In the genomic region with DNA sequence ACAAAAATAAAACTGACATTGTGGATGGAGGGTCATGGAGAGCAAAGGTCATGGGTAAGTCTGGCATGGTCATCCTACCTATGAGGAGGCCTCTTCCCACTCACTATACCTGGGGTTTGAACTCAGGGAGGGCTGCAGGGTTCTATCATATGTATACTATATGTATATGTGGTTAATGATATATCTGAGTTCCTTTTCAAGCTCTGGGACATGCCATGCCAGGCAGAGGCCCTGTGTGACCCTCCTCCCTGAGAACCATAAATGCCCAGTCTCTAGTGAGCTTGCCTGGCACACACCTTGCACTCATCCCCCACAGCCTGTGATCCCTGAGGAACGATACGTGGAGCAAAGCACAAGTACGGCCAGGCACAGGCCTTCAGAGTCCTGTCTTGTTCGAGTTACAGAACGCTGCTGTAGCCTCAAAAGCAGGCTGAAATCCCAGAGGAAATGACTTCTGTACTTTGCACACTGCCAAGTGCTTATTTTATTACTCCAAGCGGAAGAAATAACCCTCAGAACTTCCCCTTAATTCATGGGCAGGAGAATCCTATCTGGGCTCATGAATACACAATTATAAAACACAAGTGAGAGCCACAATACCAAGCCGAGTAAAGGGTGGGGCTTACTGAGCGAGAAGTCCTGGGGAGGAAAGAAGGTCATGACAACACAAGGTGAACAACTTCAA, we compare ENCODE assay signal across 16 mouse cellular contexts. TPM values are rescaled to one million over a fixed set of nuclear protein-coding genes. Genes with fewer than 3 reads are reported as not detected.
DNase-seq lines count a peak whose midpoint lies in the region; ATAC-seq and TF ChIP-seq lines count a peak whose summit lies in the region.
"Had no signal": no experiment of that assay in that cellular context is flagged by ENCODE, and none has a peak within 500 bp of the region (broad histone marks: within the 10 kb centered on the region; RNA-seq: fewer than 3 reads in every experiment).

No protein-coding gene starts in this region.

- peaks cover 86% of the 10 kb centered on the region for H3K36me3 ChIP-seq in megakaryocyte, embryonic 14.5 days (replicated peaks; ENCODE audit: low read length)
- peaks cover 37% of the 10 kb centered on the region for H3K36me3 ChIP-seq in small intestine, adult 2 months (ENCODE audit: control insufficient read depth, insufficient read depth, low read length)

- no peak for ATAC-seq in megakaryocyte, adult 5-6 weeks (ENCODE audit: poor library complexity, severe bottlenecking)
- ATAC-seq in granulocyte monocyte progenitor cell, adult 5-6 weeks (replicated peaks; ENCODE audit: poor library complexity, severe bottlenecking): peak; percentile 26; the same call in 1 of the 2 replicates
- ATAC-seq: forebrain, embryonic 14.5 days had no signal

- no peak for TF ChIP-seq CTCF in small intestine, adult 2 months (IDR thresholded peaks at IDR 0.05; ENCODE audit: extremely low read depth, insufficient read length, insufficient replicate concordance, low read depth, low read length)

- peaks cover 82% of the 10 kb centered on the region for H3K4me1 ChIP-seq in megakaryocyte, embryonic 14.5 days
- peaks cover 30% of the 10 kb centered on the region for H3K4me1 ChIP-seq in small intestine, adult 2 months (ENCODE audit: control insufficient read depth, insufficient read depth, insufficient read length, low read length)
- H3K4me1 ChIP-seq: hindbrain, embryonic 15.5 days; limb, embryonic 15.5 days had no signal

- no peaks in the 10 kb centered on the region for H3K9me3 ChIP-seq in megakaryocyte, embryonic 14.5 days
- H3K9me3 ChIP-seq: G1E; hindbrain, embryonic 15.5 days; limb, embryonic 15.5 days; stomach, embryonic 15.5 days had no signal

- no peaks in the 10 kb centered on the region for H3K27me3 ChIP-seq in megakaryocyte, embryonic 14.5 days (replicated peaks)
- H3K27me3 ChIP-seq in small intestine, adult 2 months (ENCODE audit: control insufficient read depth, insufficient read depth, low read length): no peaks in the 10 kb centered on the region
- H3K27me3 ChIP-seq: hindbrain, embryonic 15.5 days; limb, embryonic 15.5 days; stomach, embryonic 15.5 days had no signal

- peak; percentile 67 for DNase-seq in heart, adult 8-10 months (ENCODE audit: low spot score)
- no peak for DNase-seq in heart, postnatal 4 days
- no peak for DNase-seq in cerebellum, adult 9-10 months
- DNase-seq: adrenal gland, postnatal 36 days; cerebellum, adult 11 months; lung, embryonic 14.5 days; right cerebral cortex, postnatal 25 days had no signal

- 29% methylated on average over 8 of the region's 8 CpGs for WGBS in small intestine, adult 2 months

- H3K27ac ChIP-seq in small intestine, adult 2 months (ENCODE audit: insufficient read depth, low read depth, low read length): peak overlapping the region; percentile 95
- H3K27ac ChIP-seq: hindbrain, embryonic 15.5 days; limb, embryonic 15.5 days; stomach, embryonic 15.5 days had no signal

- no peak for TF ChIP-seq POLR2A in small intestine, adult 2 months (IDR thresholded peaks at IDR 0.05; ENCODE audit: low read depth, low read length)

- peak overlapping the region; percentile 82 for H3K4me3 ChIP-seq in megakaryocyte, embryonic 14.5 days (replicated peaks)
- no peak overlapping the region for H3K4me3 ChIP-seq in small intestine, adult 2 months (ENCODE audit: low read depth, low read length)
- H3K4me3 ChIP-seq: hindbrain, embryonic 15.5 days; limb, embryonic 15.5 days; stomach, embryonic 15.5 days had no signal

RNA-seq across cellular contexts. Expression of a gene that starts 16.4 kb away (rescaled TPM):
- 10 to 100 TPM; 43.6 to 62.3 (median 52.9) TPM for total RNA-seq in heart, adult 8-10 months (2022)
- 10 to 100 TPM; 43.6 to 45.3 TPM for total RNA-seq in heart, postnatal 4 days (2021)
- polyA plus RNA-seq in megakaryocyte, embryonic 14.5 days (2012; ENCODE audit: insufficient read depth, low replicate concordance): 11.0 and 13.6 TPM in 2 replicates
- total RNA-seq in megakaryocyte, adult 5-6 weeks (2015): 26.1 and 37.9 TPM in 2 replicates
- 26.9 and 29.1 TPM in 2 replicates for total RNA-seq in megakaryocyte, adult 5-6 weeks (2017)
- total RNA-seq in granulocyte monocyte progenitor cell, adult 5-6 weeks (2014; fragmentation: Nextera tagmentation): 30.9 and 46.2 TPM in 2 replicates
- 31.4 and 34.1 TPM in 2 replicates for total RNA-seq in granulocyte monocyte progenitor cell, adult 5-6 weeks (2017)
- 35.1 and 69.9 TPM in 2 replicates for polyA plus RNA-seq in small intestine, adult 2 months (2012; rRNA removed)

RNA-seq across cellular contexts. Expression of a gene that starts 43.1 kb away (rescaled TPM):
- total RNA-seq in heart, adult 8-10 months (2022): 10 to 100 TPM; 11.1 to 12.3 (median 11.6) TPM
- total RNA-seq in heart, postnatal 4 days (2021): 10 to 100 TPM; 10.2 to 11.0 TPM
- polyA plus RNA-seq in megakaryocyte, embryonic 14.5 days (2012; ENCODE audit: insufficient read depth, low replicate concordance): 1.3 and 2.9 TPM in 2 replicates
- 2.2 and 3.0 TPM in 2 replicates for total RNA-seq in megakaryocyte, adult 5-6 weeks (2015)
- 7.4 and 8.8 TPM in 2 replicates for total RNA-seq in megakaryocyte, adult 5-6 weeks (2017)
- 17.2 and 17.9 TPM in 2 replicates for total RNA-seq in granulocyte monocyte progenitor cell, adult 5-6 weeks (2014; fragmentation: Nextera tagmentation)
- 22.9 and 27.0 TPM in 2 replicates for total RNA-seq in granulocyte monocyte progenitor cell, adult 5-6 weeks (2017)
- 3.1 and 4.7 TPM in 2 replicates for polyA plus RNA-seq in small intestine, adult 2 months (2012; rRNA removed)

RNA-seq across cellular contexts. Expression of a gene that starts 58.4 kb away (rescaled TPM):
- 100 to 1,000 TPM; 676 to 739 (median 714) TPM for total RNA-seq in heart, adult 8-10 months (2022)
- total RNA-seq in heart, postnatal 4 days (2021): 100 to 1,000 TPM; 198 to 215 TPM
- 44.9 and 59.7 TPM in 2 replicates for polyA plus RNA-seq in megakaryocyte, embryonic 14.5 days (2012; ENCODE audit: insufficient read depth, low replicate concordance)
- 22.7 and 25.3 TPM in 2 replicates for total RNA-seq in megakaryocyte, adult 5-6 weeks (2015)
- total RNA-seq in megakaryocyte, adult 5-6 weeks (2017): 57.6 and 69.2 TPM in 2 replicates
- total RNA-seq in granulocyte monocyte progenitor cell, adult 5-6 weeks (2014; fragmentation: Nextera tagmentation): 44.6 and 52.8 TPM in 2 replicates
- total RNA-seq in granulocyte monocyte progenitor cell, adult 5-6 weeks (2017): 76.3 and 84.9 TPM in 2 replicates
- 56.4 and 63.8 TPM in 2 replicates for polyA plus RNA-seq in small intestine, adult 2 months (2012; rRNA removed)
